Mouse (Mus musculus) heart, postnatal 0 days (tissue): ENCODE data around the gene Plpp3.

ENCODE experiments used
- CTCF ChIP-seq: IDR thresholded peaks from 2 replicates; pipeline ENCODE4 v1.5.1; 2016; ENCODE audit warnings: antibody characterized with exemption, control low read depth, low read depth
- EP300 ChIP-seq: IDR thresholded peaks from 2 replicates; pipeline ENCODE4 v1.6.1; 2016; ENCODE audit warnings: antibody characterized with exemption, low read depth

- no peak for TF ChIP-seq EP300
- TF ChIP-seq CTCF, result no peak
Measured at GRCm38 (mm10) chr4:105278161-105278560, 121.0 kb downstream of the Plpp3 start.
